Mouse (Mus musculus): ENCODE results near the gene Olfr1290. TPM values are rescaled to one million over a fixed set of nuclear protein-coding genes. Genes with fewer than 3 reads are reported as not detected.

Gene Olfr1290
- not detected for total RNA-seq (2021)
- long read RNA-seq, experiment 1 = 0 reads
- long read RNA-seq, experiment 2 = 0 reads

GRCm38 (mm10) chr2:111493729-111494128 lies at the start of gene Olfr1290:
Gene Olfr1290 (minus strand): TSS chr2:111493829.
- no peak for DNase-seq (ENCODE audit: low spot score in 2 of 2)

- no peak for DNase-seq (ENCODE audit: low spot score in 2 of 2)
Measured at GRCm38 (mm10) chr2:111540191-111540590, 46.6 kb upstream of the Olfr1290 start, which contains the start of gene Olfr1294. Gene Olfr1294 (minus strand): TSS chr2:111540291.

GRCm38 (mm10) chr2:111524903-111525302 lies 31.3 kb upstream of the Olfr1290 start, which contains the start of gene Olfr1293-ps:
Gene Olfr1293-ps (plus strand): TSS chr2:111525203.
- no peak for DNase-seq (ENCODE audit: low spot score in 2 of 2)

GRCm38 (mm10) chr2:111517451-111517850 lies 23.8 kb upstream of the Olfr1290 start:
- no peak for DNase-seq (ENCODE audit: low spot score in 2 of 2)

- DNase-seq (ENCODE audit: low spot score in 2 of 2) = no peak
Measured at GRCm38 (mm10) chr2:111496880-111497279, 3.3 kb upstream of the Olfr1290 start, which contains the start of gene Olfr1291-ps1. Gene Olfr1291-ps1 (plus strand): TSS chr2:111497180.

GRCm38 (mm10) chr2:111480519-111480918 lies 13.1 kb downstream of the Olfr1290 start, which contains the start of gene Olfr1289:
Gene Olfr1289 (plus strand): TSS chr2:111480819.
- DNase-seq (ENCODE audit: low spot score in 2 of 2) = no peak

- DNase-seq (ENCODE audit: low spot score in 2 of 2) = no peak
Measured at GRCm38 (mm10) chr2:111473801-111474200, 19.8 kb downstream of the Olfr1290 start, which contains the start of gene Olfr1288. Gene Olfr1288 (plus strand): TSS chr2:111474101.

GRCm38 (mm10) chr2:111448842-111449241 lies 44.8 kb downstream of the Olfr1290 start, which contains the start of gene Olfr1287:
Gene Olfr1287 (plus strand): TSS chr2:111449142.
- DNase-seq (ENCODE audit: low spot score in 2 of 2) = no peak

Other genes with a start within 250 kb of the Olfr1290 start
- not detected for gene Olfr1276, start 239.3 kb downstream of the Olfr1290 start, total RNA-seq (2021)
- gene Olfr1277, start 219.7 kb downstream of the Olfr1290 start, total RNA-seq (2021) = not detected
- not detected for gene Olfr1278, start 203.7 kb downstream of the Olfr1290 start, total RNA-seq (2021)
- not detected for gene Olfr1279, start 193.2 kb downstream of the Olfr1290 start, total RNA-seq (2021)
- not detected for gene Olfr1280, start 179.8 kb downstream of the Olfr1290 start, total RNA-seq (2021)
- not detected for gene Olfr1281, start 167.3 kb downstream of the Olfr1290 start, total RNA-seq (2021)
- gene Olfr1282, start 157.8 kb downstream of the Olfr1290 start, total RNA-seq (2021) = not detected
- gene Olfr1283, start 127.0 kb downstream of the Olfr1290 start, total RNA-seq (2021) = not detected
- gene Olfr1284, start 118.3 kb downstream of the Olfr1290 start, total RNA-seq (2021) = not detected
- gene Olfr1286, start 70.7 kb downstream of the Olfr1290 start, total RNA-seq (2021) = not detected
- not detected for gene Olfr1287, start 44.7 kb downstream of the Olfr1290 start, total RNA-seq (2021)
- gene Olfr1288, start 19.7 kb downstream of the Olfr1290 start, total RNA-seq (2021) = not detected
- not detected for gene Olfr1289, start 13.0 kb downstream of the Olfr1290 start, total RNA-seq (2021)
- gene Olfr1291-ps1, start 3.4 kb upstream of the Olfr1290 start, total RNA-seq (2021) = not detected
- gene Olfr1293-ps, start 31.4 kb upstream of the Olfr1290 start, total RNA-seq (2021) = not detected
- gene Olfr1294, start 46.5 kb upstream of the Olfr1290 start, total RNA-seq (2021) = not detected
- gene Olfr1295, start 75.9 kb upstream of the Olfr1290 start, total RNA-seq (2021) = not detected
- not detected for gene Olfr1297, start 132.7 kb upstream of the Olfr1290 start, total RNA-seq (2021)
- gene Olfr1298, start 155.4 kb upstream of the Olfr1290 start, total RNA-seq (2021) = not detected
- not detected for gene Olfr1299, start 167.6 kb upstream of the Olfr1290 start, total RNA-seq (2021)

Data from left cerebral cortex, adult 18-20 months (tissue).